Mouse (Mus musculus) E14TG2a.4 (cell line): ENCODE measurements around the gene Malsu1.

ENCODE experiments used
- H3K27me3 ChIP-seq: 2 replicates; pipeline ENCODE4 v1.6.1; 2014; ENCODE audit warnings: low read length, control low read depth; ENCODE audit not compliant: insufficient read depth
- H3K36me3 ChIP-seq: 2 replicates; pipeline ENCODE4 v1.6.1; 2014; ENCODE audit warnings: low read length, control low read depth; ENCODE audit not compliant: insufficient read depth
- H3K4me1 ChIP-seq: replicated peaks from 2 replicates; pipeline ENCODE4 v1.6.1; 2014; ENCODE audit warnings: low read depth, low read length, control low read depth
- H3K4me3 ChIP-seq: replicated peaks from 2 replicates; pipeline ENCODE4 v1.5.1; 2014; ENCODE audit warnings: mild to moderate bottlenecking, low read length
- H3K9me3 ChIP-seq: 2 replicates; pipeline ENCODE4 v1.6.1; 2014; ENCODE audit warnings: low read length, control low read depth
- CTCF ChIP-seq: conservative IDR thresholded peaks from 2 replicates; pipeline ENCODE4 v1.5.1; 2014; ENCODE audit warnings: low read length
- NANOG ChIP-seq: IDR thresholded peaks from 2 replicates; pipeline ENCODE4 v1.6.1; 2014; ENCODE audit warnings: borderline replicate concordance, low read length, mixed read lengths
- POU5F1 ChIP-seq: IDR thresholded peaks from 2 replicates; pipeline ENCODE4 v1.6.1; 2014; ENCODE audit warnings: low read length, borderline replicate concordance

Gene Malsu1

DNA sequence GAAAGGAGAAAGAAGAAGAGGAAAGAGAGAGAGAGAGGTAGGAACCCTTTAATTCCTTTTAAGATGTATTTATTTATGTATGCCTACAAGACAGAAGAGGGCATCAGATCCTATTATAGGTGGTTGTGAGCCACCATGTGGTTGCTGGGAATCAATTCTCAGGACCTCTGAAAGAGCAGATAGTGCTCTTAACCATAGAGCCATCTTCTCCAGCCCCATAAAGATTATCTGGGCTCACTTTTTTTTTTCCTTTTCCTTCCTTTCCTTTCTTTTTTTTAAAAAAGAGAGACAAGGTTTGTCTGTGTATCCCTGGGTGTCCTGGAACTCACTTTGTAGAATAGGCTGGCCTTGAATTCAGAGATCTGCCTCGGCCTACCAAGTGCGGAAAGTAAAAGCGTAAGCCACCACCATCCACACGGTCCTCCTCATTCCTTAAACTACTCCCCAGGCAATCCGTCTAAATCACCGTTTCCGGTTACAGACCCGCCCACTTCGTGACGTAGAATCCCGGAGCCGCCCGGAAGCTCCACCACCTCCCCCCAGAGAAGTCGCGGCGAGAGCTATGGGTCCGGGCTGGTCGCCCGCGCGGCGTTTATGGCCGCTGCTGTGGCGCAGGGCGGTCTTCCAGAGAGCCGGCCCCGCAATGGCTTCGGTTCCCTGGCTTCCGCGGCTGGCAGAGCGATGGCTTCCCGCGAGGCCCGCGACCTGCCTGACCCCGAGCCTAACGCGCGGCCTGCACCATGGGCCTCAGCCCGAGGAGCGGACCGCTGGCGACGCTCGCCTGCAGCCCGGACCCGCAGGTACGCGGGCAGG lies at the start of gene Malsu1:
Gene Malsu1, plus strand, starts transcription at position 492 of the 813 bp plus-strand sequence.
- no peak; the same call in 1 of the 2 replicates for TF ChIP-seq NANOG
- no peak for TF ChIP-seq CTCF
- no peak for TF ChIP-seq POU5F1

DNA sequence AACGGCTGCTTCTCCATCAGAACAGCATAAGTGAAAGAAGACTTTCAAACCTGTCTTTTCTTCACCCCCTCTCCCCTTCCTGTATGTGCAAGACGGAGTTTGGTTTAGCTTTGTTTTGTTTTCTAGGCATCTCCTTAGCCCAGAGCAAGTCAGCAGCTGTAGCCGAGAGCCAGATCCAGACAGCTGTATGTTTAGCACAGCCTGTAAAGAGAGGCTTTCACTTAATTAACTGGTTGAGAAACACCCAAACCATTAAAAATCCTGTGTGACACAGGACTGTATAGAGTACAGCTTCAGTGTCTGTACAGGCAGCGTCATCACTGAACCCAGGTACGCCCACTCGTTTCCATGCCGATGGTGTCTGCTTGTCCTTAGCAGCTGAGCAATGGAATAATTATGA lies 48.3 kb upstream of the Malsu1 start:
- Histone ChIP-seq H3K27me3 (no peaks in the 10 kb centered on the region), H3K9me3 (peaks cover 15% of the 10 kb centered on the region; the same call in 1 of the 2 replicates), H3K4me1 (peaks cover 48% of the 10 kb centered on the region), H3K4me3 (no peak overlapping the region), H3K36me3 (no peaks in the 10 kb centered on the region)
- TF ChIP-seq POU5F1 (no peak), CTCF (no peak), NANOG (no peak)

More for the DNA sequence above, at the start of gene Malsu1:
- peaks cover 29% of the 10 kb centered on the region for H3K36me3 ChIP-seq
- no peaks in the 10 kb centered on the region for H3K9me3 ChIP-seq
- H3K4me3 ChIP-seq, result peak within 1 kb of the TSS; percentile 98
- peaks cover 34% of the 10 kb centered on the region for H3K4me1 ChIP-seq
- H3K27me3 ChIP-seq, result no peaks in the 10 kb centered on the region

DNA sequence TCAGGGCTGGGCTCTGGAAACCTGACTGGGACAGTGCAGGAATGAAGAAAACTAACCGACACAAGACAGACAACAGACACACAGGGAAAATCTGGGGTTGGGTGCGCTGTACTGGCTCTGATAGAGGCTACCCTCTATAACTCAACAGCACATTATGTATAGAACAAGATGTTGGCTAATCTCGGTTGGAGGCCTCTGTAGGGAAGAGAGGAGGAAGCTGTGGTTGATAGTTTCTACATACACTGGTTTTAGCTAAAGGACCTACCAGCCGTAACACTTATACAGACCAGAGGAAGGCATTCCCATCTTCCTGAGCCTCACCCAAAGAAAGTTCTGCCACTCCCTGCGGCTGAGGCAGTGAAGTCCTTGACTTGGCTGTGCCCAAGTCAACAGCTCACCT lies 47.1 kb upstream of the Malsu1 start:
- H3K36me3 ChIP-seq, result no peaks in the 10 kb centered on the region
- peaks cover 14% of the 10 kb centered on the region; the same call in 1 of the 2 replicates for H3K9me3 ChIP-seq
- H3K4me1 ChIP-seq, result peaks cover 39% of the 10 kb centered on the region
- TF ChIP-seq POU5F1, result no peak
- no peak for TF ChIP-seq CTCF
- no peak for TF ChIP-seq NANOG
- no peaks in the 10 kb centered on the region for H3K27me3 ChIP-seq
- H3K4me3 ChIP-seq, result no peak overlapping the region

DNA sequence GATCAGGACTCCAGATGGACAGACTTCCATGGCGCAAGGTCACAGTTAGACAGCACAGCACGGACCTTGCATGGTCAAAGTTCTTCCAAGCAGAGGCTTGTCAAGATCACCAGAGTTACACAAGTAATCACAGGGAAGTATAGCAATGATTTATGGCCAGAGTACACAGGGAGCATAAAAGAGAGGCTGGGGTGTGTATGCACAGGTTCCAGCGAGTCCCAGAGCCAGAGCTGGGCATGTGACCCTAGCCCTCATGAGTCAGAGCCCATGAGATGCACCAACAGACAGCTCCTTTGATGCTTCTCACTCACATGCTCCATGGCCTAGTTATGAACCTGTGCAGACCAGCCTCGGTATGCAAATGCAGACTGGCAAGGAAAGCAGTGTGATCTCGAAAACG lies 45.6 kb upstream of the Malsu1 start:
- Histone ChIP-seq H3K9me3 (peaks cover 8% of the 10 kb centered on the region; the same call in 1 of the 2 replicates), H3K36me3 (no peaks in the 10 kb centered on the region), H3K4me3 (no peak overlapping the region), H3K27me3 (peaks cover 1% of the 10 kb centered on the region; the same call in 1 of the 2 replicates), H3K4me1 (peaks cover 24% of the 10 kb centered on the region)
- no peak for TF ChIP-seq NANOG
- TF ChIP-seq POU5F1, result no peak
- TF ChIP-seq CTCF, result no peak

DNA sequence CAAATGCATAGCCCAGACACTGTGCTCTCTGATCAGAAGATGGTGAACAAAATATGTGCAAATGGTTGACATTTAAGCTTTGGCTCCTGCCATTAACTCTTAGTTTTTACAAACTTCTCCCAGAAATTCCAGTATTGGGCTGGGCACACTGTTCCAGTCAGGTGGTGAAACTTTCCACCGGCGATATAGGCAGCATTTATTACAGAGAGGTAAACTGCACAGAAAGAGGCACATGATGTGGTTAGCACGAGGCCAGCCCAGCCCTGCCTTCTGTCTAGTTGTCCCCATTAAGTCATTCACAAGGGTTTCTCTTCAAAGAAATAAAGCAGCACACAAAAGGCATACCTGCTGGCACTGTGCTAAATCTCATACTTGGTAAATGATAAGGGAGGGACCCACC lies 44.9 kb upstream of the Malsu1 start:
- no peaks in the 10 kb centered on the region for H3K36me3 ChIP-seq
- H3K27me3 ChIP-seq, result peaks cover 3% of the 10 kb centered on the region; the same call in 1 of the 2 replicates
- no peak for TF ChIP-seq POU5F1
- TF ChIP-seq CTCF, result no peak
- TF ChIP-seq NANOG, result no peak
- H3K9me3 ChIP-seq, result peaks cover 2% of the 10 kb centered on the region; the same call in 1 of the 2 replicates
- no peak overlapping the region for H3K4me3 ChIP-seq
- H3K4me1 ChIP-seq, result peaks cover 17% of the 10 kb centered on the region

DNA sequence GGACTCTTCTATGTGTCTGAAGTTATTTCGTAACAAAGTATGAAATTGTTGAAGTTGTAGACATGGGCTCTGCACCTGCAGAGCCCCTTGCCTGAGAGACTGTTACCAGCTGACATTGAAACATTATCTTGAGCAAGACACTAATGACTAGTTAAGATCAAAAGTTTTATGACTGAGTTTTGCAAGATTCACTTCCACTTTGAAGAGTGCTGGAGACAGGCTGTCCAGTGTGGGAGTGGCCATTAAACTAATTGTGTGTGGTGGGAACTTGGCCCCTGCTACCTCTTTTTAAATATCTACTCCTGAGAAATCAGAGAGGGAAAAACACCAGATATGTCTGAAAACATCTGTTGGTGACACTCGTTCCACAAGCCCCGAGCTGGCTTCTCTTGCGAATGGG lies 42.4 kb upstream of the Malsu1 start:
- Histone ChIP-seq H3K36me3 (no peaks in the 10 kb centered on the region), H3K27me3 (peaks cover 16% of the 10 kb centered on the region), H3K4me1 (peaks cover 5% of the 10 kb centered on the region), H3K4me3 (no peak overlapping the region), H3K9me3 (no peaks in the 10 kb centered on the region)
- no peak for TF ChIP-seq NANOG
- no peak for TF ChIP-seq CTCF
- TF ChIP-seq POU5F1, result no peak

DNA sequence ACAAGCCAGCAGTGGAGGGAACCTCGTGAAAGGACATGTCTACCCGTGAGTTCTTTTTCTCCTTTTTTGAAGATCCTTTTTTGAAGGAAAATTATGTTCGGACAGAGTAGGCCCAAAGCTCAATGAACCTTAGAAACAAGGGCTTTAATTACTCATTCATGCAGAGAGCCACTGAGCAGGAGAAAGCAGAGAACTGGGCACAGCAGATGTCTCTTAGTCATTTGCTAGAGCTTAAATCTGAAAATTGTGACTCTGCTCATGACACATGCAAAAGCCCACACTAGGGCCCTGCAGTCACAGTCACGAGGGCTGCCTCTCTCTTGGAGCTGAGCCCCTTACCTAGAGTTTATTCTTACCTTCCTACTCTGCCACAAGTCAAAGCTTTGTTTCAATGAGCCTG lies 40.8 kb upstream of the Malsu1 start:
- Histone ChIP-seq H3K4me3 (no peak overlapping the region), H3K9me3 (no peaks in the 10 kb centered on the region)
- TF ChIP-seq CTCF (no peak), NANOG (no peak), POU5F1 (no peak)

DNA sequence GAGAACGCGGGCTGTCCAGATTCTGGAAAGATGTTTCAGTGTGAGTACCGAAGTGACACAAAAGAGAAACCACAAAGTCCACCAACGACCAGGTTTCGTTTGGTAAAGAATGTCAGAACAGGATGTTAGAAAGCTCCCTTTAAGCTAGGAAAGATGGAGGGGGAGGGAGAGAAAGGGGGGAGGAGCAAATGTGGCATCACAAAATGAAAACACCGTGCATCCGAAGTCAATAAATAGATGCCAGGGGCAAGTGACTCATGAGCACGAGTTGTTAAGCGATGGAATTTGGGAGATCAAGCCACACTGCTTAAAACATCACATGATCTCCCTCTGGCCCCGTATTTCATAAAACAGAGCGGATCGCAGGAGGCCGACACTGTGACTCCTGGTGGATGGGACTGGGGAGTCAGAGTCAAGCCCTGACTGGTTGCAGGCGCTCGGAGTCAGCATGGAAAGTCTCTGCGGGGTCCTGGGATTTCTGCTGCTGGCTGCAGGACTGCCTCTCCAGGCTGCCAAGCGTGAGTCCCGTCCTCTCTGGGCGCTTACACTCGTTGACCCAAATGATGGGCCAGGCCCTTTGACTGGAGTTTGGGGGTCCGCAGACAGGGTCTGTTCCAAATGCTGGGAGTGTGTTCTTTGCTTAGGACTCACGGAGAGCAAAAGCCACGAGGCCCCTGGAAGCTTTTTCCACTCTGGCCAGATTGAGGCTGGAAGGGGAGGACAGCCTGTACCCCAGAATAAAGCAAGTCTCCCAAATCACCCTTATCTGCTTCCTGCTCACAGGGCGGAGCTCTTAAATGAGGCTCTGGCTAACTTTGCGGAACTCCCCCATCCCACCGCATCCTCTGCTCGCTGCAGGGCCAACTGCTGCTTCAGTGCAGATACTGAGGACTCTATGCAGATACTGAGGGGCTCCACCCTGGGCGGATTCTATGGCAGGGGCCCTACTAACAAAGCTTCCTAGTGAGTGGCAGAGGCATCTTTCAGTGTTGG lies 37.0 kb upstream of the Malsu1 start, which contains the start of gene Gpnmb:
Gene Gpnmb, plus strand, starts transcription at position 272 of the 993 bp plus-strand sequence.
- Histone ChIP-seq H3K4me3 (peak within 1 kb of the TSS; percentile 72), H3K36me3 (no peaks in the 10 kb centered on the region), H3K9me3 (no peaks in the 10 kb centered on the region), H3K4me1 (peaks cover 27% of the 10 kb centered on the region), H3K27me3 (peaks cover 42% of the 10 kb centered on the region)
- no peak for TF ChIP-seq CTCF
- no peak for TF ChIP-seq POU5F1
- TF ChIP-seq NANOG, result no peak

More for the DNA sequence above, 40.8 kb upstream of the Malsu1 start:
- Histone ChIP-seq H3K36me3 (no peaks in the 10 kb centered on the region), H3K27me3 (peaks cover 32% of the 10 kb centered on the region), H3K4me1 (peaks cover 20% of the 10 kb centered on the region)

DNA sequence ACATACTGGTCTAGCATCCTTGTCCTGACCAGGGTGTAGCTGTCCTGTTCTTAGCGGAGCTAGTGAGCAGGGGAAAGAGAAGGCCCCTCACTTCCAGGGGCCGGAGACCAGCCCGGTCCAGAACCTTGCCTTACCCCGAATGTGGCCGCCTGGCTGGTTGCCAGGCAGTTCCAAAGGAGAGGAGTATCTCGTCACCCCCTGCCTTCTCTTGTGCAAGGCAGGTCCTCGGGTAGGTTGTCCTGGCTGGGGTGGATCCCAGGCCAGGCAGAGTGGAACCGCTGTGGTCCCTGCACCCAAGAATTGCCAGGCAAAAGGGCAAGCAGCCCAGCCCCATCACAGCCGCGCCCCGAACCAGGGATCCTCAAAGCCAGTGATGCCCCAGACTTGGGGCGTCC lies 36.3 kb upstream of the Malsu1 start:
- Histone ChIP-seq H3K4me1 (peaks cover 27% of the 10 kb centered on the region), H3K9me3 (no peaks in the 10 kb centered on the region), H3K36me3 (no peaks in the 10 kb centered on the region), H3K4me3 (peak overlapping the region; percentile 72), H3K27me3 (peaks cover 42% of the 10 kb centered on the region)
- TF ChIP-seq POU5F1, result no peak
- TF ChIP-seq CTCF, result no peak
- no peak for TF ChIP-seq NANOG
